ENCODE assay signal across 8 mouse cellular contexts in the genomic region with DNA sequence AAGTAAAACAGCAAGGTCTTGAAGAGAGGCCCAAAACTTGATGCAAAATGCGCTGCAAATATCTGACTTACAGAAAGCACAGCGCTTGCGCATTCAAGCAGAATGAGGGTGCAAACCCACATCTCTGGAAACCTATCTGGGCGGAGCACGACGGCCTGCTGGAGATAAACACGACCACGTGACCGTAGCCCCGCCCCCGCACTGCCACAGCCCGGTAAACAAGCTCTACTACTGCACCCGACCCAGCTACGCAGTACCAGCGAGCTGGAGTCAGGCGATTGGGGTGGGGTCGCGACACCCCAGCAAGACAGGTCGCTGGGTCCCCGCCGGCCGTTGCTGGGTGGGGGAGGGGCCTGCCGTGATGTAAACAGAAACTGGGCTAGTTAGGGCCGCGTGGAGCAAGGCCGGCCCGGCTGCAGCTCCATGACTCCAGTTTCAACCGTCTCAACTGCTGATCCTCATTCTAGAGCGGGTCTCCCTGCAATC. TPM values are rescaled to one million over a fixed set of nuclear protein-coding genes. Genes with fewer than 3 reads are reported as not detected.
A peak's percentile ranks its signal among the peaks of the same experiment; 100 is the strongest.
DNase-seq lines count a peak whose midpoint lies in the region; ATAC-seq lines count a peak whose summit lies in the region.

No protein-coding gene starts in this region.

- H3K27ac ChIP-seq in hindbrain, embryonic 15.5 days (replicated peaks), result peak overlapping the region; percentile 63

- peak; percentile 73 for DNase-seq in WW6 (ENCODE audit: low read depth, low spot score)
- DNase-seq in cerebellum, postnatal 4 days (ENCODE audit: low spot score in 2 of 2), result peak; percentile 49 to 80
- peak; percentile 82 to 91 for DNase-seq in frontal cortex, postnatal 36 days (ENCODE audit: low spot score in 2 of 2)
- peak; percentile 88 for DNase-seq in left cerebral cortex, adult 11 months (ENCODE audit: low spot score)
- DNase-seq in lung, postnatal 36 days, result peak; percentile 99
- peak; percentile 82 for DNase-seq in retina, embryonic 14.5 days (ENCODE audit: low spot score)
- DNase-seq in thymus, postnatal 36 days, result peak; percentile 96 to 98

- WGBS in hindbrain, embryonic 15.5 days, result under 1% methylated on average over 29 of the region's 29 CpGs

- H3K27me3 ChIP-seq in hindbrain, embryonic 15.5 days, result no peaks in the 10 kb centered on the region

- H3K9me3 ChIP-seq in hindbrain, embryonic 15.5 days, result no peaks in the 10 kb centered on the region

- peaks cover 20% of the 10 kb centered on the region for H3K4me1 ChIP-seq in hindbrain, embryonic 15.5 days (replicated peaks)

- H3K4me2 ChIP-seq in hindbrain, embryonic 15.5 days, result peak overlapping the region; percentile 83

- H3K36me3 ChIP-seq in hindbrain, embryonic 15.5 days, result no peaks in the 10 kb centered on the region

- peak overlapping the region; percentile 58 for H3K9ac ChIP-seq in hindbrain, embryonic 15.5 days

- ATAC-seq in hindbrain, embryonic 15.5 days (ENCODE audit: low FRiP score, low read depth), result peak; percentile 87

- H3K4me3 ChIP-seq in hindbrain, embryonic 15.5 days, result peak overlapping the region; percentile 59

RNA-seq across cellular contexts. Expression of gene Apobec3, which starts 36.2 kb away (rescaled TPM):
- 4.3 and 5.7 TPM in 2 replicates for polyA plus RNA-seq in hindbrain, embryonic 15.5 days (2015; fragmentation: Nextera tagmentation; extraction: Ambion mirVana)

RNA-seq across cellular contexts. Expression of gene Cbx7, which starts 43.2 kb away (rescaled TPM):
- 4.5 and 4.7 TPM in 2 replicates for polyA plus RNA-seq in hindbrain, embryonic 15.5 days (2015; fragmentation: Nextera tagmentation; extraction: Ambion mirVana)

Comparison
In these comparisons a context has a peak if more than half of its experiments do, and no peak if none do; other contexts are left out.
1. Peak in every context shown above with its lines: DNase-seq, ATAC-seq, H3K4me3 ChIP-seq and H3K27ac ChIP-seq.